In genomic region chr13:93558603-93559002, GRCm38 (mm10) we compare ENCODE assay signal across 12 mouse cellular contexts.
"Had no signal": no experiment of that assay in that cellular context is flagged by ENCODE, and none has a peak within 500 bp of the region (broad histone marks: within the 10 kb centered on the region; RNA-seq: fewer than 3 reads in every experiment).

No protein-coding gene starts in this region.

- DNase-seq: gastrocnemius, adult 2 months; gastrocnemius, postnatal 10 days; gastrocnemius, postnatal 25 days; heart, adult 2 months; heart, postnatal 14 days; heart, postnatal 36 days; kidney, adult 18-20 months; kidney, adult 8-10 months; kidney, postnatal 10 days; kidney, postnatal 25 days; kidney, postnatal 4 days; left cerebral cortex, postnatal 4 days had no signal
